Mouse (Mus musculus): ENCODE results near the gene Sp8. TPM values are rescaled to one million over a fixed set of nuclear protein-coding genes. Genes with fewer than 3 reads are reported as not detected.

The Sp8 gene
- polyA plus RNA-seq, 1 experiment: 0.31 TPM

DNA sequence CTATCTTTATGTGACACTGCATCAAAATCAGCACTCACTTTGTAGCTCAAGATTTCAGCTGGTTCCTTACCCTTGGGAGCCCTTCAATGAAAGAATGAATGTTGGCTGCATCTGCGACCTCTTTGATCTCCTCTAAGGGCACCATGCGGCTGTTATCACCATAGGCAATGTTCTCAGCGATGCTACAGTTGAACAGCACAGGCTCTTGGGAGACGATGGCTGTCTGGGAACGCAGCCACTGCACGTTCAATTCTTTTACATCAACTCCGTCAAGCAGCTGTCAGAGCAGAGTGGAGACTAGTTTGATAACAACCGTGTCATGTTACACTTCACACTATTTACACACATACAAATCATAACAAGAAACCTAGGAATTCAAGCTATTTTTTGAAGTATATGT is 26.5 kb downstream of the Sp8 start:
- Histone ChIP-seq H3K9ac (ENCODE audit: low read depth, poor library complexity, severe bottlenecking) (no peak overlapping the region), H3K36me3 (ENCODE audit: control insufficient read depth, insufficient read depth, low read length, poor library complexity, severe bottlenecking) (no peaks in the 10 kb centered on the region), H3K9me3 (replicated peaks; ENCODE audit: control insufficient read depth, insufficient read depth, low read length, poor library complexity, severe bottlenecking) (no peaks in the 10 kb centered on the region), H3K4me1 (ENCODE audit: control insufficient read depth, insufficient read depth, low read length) (no peaks in the 10 kb centered on the region), H3K27ac (ENCODE audit: insufficient read depth, low read length) (no peak overlapping the region), H3K4me3 (ENCODE audit: low read depth, low read length) (no peak overlapping the region), H3K27me3 (ENCODE audit: control insufficient read depth, insufficient read depth, low read length, poor library complexity, severe bottlenecking) (no peaks in the 10 kb centered on the region)
- TF ChIP-seq POLR2A (IDR thresholded peaks at IDR 0.05; ENCODE audit: insufficient read depth, low read length): no peak

DNA sequence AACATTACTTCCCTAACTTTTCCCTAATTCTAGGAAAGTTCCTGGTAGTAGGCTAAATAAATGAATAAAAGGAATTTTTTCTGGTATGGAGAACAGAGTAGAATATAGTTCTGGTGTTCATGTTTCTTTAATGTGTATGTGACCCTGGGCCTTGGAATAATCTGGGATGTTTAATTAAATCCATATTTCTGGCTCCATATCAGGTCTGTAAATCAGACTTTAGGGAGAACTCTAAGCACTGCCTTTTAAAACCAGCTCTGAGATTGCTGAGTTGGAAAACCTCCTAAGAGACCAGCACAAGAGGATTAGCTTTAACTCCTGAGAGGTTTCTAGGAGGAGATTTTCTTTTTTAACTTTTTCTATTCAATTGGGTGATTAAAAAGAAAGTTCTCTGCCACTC is 36.7 kb downstream of the Sp8 start:
- H3K4me3 ChIP-seq (ENCODE audit: low read depth, low read length): no peak overlapping the region
- TF ChIP-seq EP300 (IDR thresholded peaks at IDR 0.05; ENCODE audit: insufficient read depth, low read depth, low read length): no peak
- no peak for TF ChIP-seq POLR2A (IDR thresholded peaks at IDR 0.05; ENCODE audit: insufficient read depth, low read length)
- TF ChIP-seq CTCF (IDR thresholded peaks at IDR 0.05; ENCODE audit: low read depth, low read length): no peak
- no peaks in the 10 kb centered on the region for H3K27me3 ChIP-seq (ENCODE audit: control insufficient read depth, insufficient read depth, low read length, poor library complexity, severe bottlenecking)
- no peak overlapping the region for H3K27ac ChIP-seq (ENCODE audit: insufficient read depth, low read length)
- H3K36me3 ChIP-seq (ENCODE audit: control insufficient read depth, insufficient read depth, low read length, poor library complexity, severe bottlenecking): no peaks in the 10 kb centered on the region
- no peaks in the 10 kb centered on the region for H3K9me3 ChIP-seq (replicated peaks; ENCODE audit: control insufficient read depth, insufficient read depth, low read length, poor library complexity, severe bottlenecking)
- H3K4me1 ChIP-seq (ENCODE audit: control insufficient read depth, insufficient read depth, low read length): no peaks in the 10 kb centered on the region
- no peak overlapping the region for H3K9ac ChIP-seq (ENCODE audit: low read depth, poor library complexity, severe bottlenecking)

DNA sequence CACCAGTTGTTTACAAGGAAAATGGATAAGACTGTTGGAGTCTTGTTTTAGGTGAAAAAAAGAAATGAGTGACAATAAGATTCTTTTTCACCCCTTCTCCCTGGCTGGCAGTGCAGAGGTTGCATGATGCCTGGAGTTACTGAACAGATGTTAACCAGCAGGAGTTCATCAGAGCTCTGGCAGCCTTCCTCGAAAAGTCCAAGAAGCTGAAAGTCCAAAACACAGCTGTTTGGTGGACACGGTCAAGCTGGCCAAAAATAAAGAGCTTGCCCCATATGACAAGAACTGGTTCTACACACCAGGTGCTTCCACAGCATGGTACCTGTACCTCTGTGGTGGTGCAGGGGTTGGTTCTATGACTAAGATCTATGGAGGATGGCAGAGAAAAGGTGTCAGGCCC is 41.8 kb downstream of the Sp8 start:
- no peaks in the 10 kb centered on the region for H3K36me3 ChIP-seq (ENCODE audit: control insufficient read depth, insufficient read depth, low read length, poor library complexity, severe bottlenecking)
- no peak overlapping the region for H3K4me3 ChIP-seq (ENCODE audit: low read depth, low read length)
- H3K27me3 ChIP-seq (ENCODE audit: control insufficient read depth, insufficient read depth, low read length, poor library complexity, severe bottlenecking): no peaks in the 10 kb centered on the region
- no peak overlapping the region for H3K27ac ChIP-seq (ENCODE audit: insufficient read depth, low read length)
- no peak overlapping the region for H3K9ac ChIP-seq (ENCODE audit: low read depth, poor library complexity, severe bottlenecking)
- H3K4me1 ChIP-seq (ENCODE audit: control insufficient read depth, insufficient read depth, low read length): no peaks in the 10 kb centered on the region
- no peaks in the 10 kb centered on the region for H3K9me3 ChIP-seq (replicated peaks; ENCODE audit: control insufficient read depth, insufficient read depth, low read length, poor library complexity, severe bottlenecking)
- TF ChIP-seq POLR2A (IDR thresholded peaks at IDR 0.05; ENCODE audit: insufficient read depth, low read length) (no peak), CTCF (IDR thresholded peaks at IDR 0.05; ENCODE audit: low read depth, low read length) (no peak), EP300 (IDR thresholded peaks at IDR 0.05; ENCODE audit: insufficient read depth, low read depth, low read length) (no peak)

Other genes with a start within 250 kb of the Sp8 start
- not detected in 2 replicates for gene Abcb5, start 120.1 kb downstream of the Sp8 start, polyA plus RNA-seq (2011; ENCODE audit: insufficient read depth, insufficient read length, low read depth, missing spikeins)